Mouse (Mus musculus) adrenal gland, postnatal 10 days (tissue): Measurements from ENCODE around the gene Bod1. TPM values are rescaled to one million over a fixed set of nuclear protein-coding genes. Genes with fewer than 3 reads are reported as not detected.

Experiments
- DNase-seq: peaks from one replicate; pipeline ENCODE4 v3.0.0; 2021; ENCODE audit warnings: mixed read lengths
- long read RNA-seq, 2 experiments: library from polyadenylated mRNA; stranded (forward); transcript quantifications; one replicate each; pipeline ENCODE4 v2.0.0; 2021
- total RNA-seq, 2 experiments: library from RNA; stranded (reverse); gene quantifications; 2 replicates each; pipeline ENCODE4 v1.2.3; 2021

The Bod1 gene
- 10 to 100 TPM; 58.1 to 61.2 TPM for total RNA-seq
- long read RNA-seq, experiment 1, transcript Bod1-201 (4 exons, 1,394 nt), result major isoform, 134 of 150 reads
- long read RNA-seq, experiment 1, partial matches to known transcripts, result 15 of 150 reads
- long read RNA-seq, experiment 1, other reads (novel, unspliced or antisense), result 1 of 150 reads
- long read RNA-seq, experiment 2, transcript Bod1-201 (4 exons, 1,394 nt), result major isoform, 73 of 80 reads
- long read RNA-seq, experiment 2, partial matches to known transcripts, result 1 of 80 reads
- long read RNA-seq, experiment 2, other reads (novel, unspliced or antisense), result 5 of 80 reads

DNA sequence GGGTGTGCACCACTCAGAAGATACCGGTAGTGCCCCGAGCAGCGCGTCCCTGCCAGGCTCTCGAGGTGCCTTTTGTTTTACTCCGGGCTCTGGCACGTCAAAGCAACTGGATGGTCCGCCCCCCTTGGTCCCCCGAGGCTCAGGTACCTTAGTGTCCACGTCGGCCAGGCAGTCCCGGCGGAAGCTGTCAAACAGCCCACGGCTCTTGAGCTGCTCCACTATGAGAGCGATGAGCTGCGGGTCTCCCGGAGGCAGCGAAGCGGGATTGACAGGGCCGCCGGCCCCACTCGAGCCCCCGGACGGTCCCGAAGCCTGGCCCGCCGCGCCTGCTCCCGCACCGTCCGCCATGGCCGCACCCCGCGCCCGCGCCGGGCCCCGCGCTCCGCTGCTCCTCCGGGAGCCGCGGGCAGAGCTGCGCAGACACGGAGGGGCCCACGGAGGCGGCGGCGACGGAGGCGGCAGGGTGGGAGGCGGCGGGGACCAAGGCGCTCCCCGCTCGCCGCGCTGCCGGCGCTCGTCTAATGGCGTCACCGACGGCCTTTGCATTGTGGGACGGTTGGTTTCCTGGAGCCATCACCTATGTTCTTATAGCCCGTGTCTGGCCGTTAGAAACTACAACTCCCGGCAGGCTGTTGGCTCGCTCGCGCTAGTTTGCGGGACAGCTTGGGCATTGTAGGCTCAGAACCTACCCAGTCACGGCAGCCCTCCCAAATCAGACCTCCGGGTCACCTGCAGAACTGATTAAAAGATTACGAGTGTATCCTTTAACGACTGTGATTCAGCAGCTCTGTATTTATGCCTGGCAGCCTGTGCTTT lies at the start of gene Bod1:
Gene Bod1 (minus strand): TSS at position 532 of the 816 bp plus-strand sequence.
- DNase-seq, result peak; percentile 94

DNA sequence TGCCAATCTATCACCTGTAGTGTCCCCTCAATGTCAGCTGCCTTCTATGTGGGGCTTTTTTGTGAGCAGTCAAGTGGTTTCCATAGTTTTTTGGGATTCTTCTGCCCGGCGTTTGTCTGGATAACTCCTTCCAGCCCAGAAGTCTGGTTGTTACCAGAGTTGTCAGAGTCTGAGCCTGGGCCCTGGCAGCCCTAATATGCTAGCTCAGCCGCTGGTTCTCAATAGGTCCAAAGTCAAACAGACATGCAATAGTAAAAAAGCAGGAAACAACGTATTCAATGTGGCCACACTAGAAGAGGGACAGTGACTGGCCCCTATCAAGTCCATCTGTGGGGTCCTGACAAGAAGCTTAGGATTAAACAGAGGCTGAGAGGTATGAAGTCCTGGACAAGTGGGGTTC lies 47.4 kb upstream of the Bod1 start:
- no peak for DNase-seq

DNA sequence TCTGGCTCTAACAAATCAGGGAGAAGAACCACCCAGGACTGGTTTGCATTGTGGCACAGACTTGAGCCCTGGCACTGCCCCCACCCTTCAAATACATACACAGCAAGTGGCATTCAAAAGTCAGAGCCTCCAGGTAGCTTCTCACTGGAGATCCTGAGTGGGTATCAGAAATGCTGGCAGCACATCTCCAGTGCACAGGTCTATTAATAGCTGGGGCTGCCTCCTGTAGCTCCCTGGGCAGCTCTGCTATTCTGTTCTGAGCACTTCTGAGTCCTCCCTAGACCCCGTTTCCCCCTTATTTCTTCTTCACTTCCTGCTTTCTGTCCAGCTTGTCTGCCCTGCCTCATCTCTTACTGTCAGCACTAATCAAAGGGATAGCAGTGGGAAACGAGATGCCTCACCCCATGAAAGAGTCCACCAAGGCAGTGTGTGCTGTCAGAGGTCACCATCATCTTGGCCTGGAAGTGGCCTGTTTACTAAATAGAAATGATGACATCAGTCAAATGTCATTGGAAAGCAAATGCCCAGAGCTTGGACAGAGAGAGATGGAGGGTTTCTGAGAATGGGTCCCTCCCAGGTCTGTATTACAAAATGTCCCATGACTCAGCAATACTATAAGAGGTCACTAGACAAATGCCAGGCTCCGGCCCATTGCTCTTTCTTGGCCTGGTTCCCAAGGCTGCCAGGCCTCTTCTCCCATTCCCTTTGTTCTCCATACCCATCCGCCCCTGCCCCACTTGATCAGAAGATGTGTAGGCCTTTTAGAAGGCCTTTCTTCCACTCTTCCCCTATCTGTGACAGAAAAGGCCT lies 46.4 kb upstream of the Bod1 start:
- peak; percentile 70 for DNase-seq

DNA sequence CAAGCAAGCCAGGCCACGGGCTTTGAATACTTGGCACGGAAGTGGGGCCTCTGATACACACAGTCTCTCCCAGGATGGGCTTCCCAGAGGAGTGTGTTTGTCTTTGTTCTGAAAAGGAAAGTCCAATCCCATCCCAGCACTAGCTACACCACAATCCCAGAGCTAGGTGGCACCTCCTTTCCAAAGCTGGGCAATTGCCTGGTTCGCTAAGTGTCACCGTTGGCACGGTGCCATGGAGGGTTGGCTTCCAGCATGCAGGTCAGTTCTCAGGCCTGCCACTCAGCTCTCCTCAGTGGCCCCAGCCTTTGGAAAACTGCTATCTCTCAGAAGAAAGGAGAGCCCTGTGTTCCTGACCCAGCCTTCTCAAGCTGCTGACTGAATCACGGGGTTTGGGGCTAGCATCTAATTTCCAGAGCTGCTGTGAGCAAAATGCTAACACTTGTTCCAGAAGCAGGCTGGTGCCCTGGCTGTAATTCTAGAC lies 42.0 kb upstream of the Bod1 start:
- DNase-seq, result peak; percentile 86

DNA sequence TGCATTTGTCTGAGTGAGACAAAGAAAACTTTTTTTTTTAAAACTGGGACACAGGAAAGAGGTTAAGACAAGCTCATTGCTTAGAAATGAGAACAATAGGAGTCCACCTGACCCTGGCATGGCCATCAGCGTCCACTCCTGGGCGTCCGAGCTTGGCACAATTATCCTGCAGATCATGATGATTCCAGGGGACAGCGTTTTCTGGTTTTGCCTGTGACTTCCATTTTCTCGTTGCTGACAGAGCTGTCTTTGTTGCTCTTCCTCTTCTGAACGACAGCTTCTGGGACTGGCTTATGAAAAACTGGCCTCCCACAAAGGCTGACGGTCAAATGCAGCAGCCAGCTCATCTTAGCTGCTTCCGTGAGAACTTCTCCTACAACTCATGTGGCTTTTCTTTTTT lies 41.4 kb upstream of the Bod1 start:
- no peak for DNase-seq

DNA sequence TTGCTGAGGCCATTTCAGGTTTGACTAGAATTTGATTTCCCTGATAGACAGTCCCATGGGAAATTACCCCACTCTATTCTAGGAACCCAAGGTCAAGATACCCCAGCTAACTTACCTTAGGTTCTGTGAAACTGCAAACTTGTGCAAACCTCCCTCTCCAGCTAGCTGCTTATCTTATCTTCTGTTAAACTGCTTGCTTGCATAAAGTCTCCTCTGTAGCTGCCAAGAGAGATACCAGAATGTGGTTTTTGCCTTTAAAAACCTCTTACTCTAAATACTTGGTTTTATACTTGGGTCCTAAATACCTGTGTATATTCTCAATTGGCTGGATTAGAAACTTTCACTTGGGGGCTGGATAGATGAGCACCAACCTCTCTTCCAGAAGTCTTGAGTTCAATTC lies 36.1 kb upstream of the Bod1 start:
- no peak for DNase-seq

DNA sequence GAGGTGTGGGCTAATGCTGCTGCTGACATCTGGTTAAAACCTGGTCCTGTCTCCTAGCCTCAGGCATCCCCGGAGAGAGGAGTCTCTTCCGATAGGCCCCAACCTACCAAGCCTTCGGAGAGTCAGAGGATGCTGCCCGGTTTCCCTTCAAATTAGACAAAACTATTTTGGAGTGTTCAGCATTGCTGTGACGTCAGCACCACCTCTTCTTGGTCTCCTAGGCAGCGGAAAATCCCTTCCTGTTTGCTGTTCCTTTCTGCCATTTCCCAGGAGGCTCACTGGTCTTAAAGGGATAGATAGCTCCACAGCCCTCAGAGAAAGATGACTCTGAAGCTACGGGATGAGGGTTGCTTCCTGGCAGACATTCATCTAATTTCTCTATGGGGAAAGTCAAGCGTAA lies 31.5 kb upstream of the Bod1 start:
- DNase-seq, result no peak

DNA sequence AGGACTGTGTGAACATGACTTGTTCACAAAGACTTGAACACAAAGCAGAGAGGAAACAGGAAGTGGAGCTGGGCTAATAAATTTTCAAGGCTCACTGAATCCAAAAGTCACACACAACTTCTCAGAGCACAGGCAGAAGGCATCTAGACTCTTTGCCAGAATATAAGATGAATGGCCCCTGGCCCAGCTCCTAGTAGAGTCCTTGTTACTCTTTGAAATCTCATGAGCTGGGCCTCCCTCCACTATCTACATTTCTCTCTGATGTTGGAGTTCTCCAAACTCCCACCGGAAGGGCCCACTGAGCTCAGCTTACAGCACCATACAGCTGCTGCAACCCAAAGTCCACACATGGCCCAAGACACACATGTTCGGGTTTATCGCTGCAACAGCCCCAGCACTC lies 30.2 kb upstream of the Bod1 start:
- no peak for DNase-seq

DNA sequence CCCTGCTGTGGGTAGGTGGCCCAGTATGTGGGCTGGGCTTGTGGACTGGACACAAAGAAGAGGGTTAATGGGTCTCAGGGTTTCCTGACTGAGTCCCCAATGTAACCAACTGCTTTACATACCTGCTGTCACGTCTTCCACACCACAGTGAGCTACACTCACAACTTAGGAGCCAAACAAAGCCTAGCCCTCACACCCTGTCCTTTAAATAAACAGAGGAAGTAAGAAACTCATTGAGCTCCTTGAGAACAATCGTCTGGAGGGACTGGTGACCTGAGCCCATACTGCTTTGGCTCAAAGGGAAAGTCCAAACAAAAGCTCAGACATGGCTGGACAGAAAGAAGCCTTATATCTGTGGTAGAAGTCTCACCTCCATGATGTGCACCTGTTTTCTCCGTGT lies 27.8 kb upstream of the Bod1 start:
- no peak for DNase-seq

DNA sequence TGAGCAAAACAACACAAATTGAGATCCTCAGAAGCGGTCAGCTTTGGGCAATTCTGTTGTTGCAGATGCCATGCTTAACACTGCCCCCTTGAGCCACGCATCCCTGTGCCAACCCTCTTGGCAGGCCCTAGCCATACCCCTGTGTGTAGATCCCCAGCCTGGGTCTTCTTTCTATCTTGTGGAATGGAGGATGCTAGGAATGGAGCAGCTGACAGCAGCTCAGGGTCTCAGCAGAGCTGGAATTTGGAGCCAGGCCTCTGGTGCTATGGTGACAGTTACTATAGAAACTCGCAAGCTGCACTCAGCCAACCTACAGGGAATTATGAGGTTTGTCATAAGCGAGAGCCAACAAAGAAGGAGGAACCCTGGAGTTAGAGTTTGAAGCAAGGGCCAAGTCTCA lies 23.1 kb upstream of the Bod1 start:
- DNase-seq, result no peak

DNA sequence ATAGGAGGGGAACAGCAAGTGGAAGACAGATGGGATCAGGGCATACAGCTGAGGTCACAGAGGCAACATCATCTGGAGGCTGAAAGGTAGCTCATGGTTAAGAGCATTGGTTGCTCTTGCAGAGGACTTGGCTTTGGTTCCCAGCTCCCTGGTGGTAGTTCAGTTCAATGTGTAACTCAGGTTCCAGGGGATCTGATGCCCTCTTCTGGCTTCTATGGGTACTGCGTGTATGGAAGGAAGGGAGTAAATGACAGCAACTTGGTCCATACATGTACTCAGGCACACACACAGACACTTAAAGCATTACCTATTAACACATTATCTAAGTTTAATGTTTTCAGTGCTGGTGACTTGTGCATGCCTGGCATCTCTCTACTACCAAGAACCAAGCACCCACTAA lies 22.4 kb upstream of the Bod1 start:
- no peak for DNase-seq

DNA sequence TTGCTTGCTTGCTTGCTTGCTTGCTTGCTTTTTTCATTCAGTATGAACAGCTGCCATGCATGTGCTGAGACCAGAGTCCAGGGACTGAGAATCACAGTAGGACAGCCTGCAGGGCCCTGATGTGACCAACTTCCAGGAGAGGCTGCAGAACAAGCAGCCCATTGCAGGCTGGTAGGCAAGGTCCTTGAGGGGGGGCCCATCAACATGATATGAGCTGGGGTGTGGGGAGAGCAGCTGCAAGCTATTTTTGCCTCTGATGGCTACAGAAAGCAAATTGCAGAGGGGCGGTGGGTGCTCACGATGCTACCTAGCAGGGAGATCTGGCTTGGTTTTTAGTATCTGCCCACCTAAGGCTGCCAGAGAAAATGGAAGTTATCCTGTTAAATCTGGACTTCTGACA lies 21.6 kb upstream of the Bod1 start:
- DNase-seq, result no peak

DNA sequence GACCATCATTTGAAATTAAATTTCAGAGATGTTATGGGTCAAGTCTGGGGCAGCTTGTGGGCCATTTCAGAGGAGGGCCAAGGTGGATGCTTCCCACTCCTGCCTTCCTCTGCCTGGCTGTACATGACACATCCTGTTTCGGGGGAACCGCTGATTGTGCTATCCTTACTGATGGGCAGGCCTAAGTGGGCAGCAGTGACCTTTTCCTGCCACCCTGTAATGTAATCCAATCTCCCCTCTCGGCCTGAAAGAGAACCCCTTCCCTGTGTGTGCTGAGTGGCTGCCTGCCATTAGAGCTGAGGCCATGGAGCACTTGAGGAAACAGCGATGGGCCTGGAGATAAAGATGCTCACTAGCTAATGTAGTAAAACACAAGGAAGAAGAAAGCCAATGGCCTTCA lies 17.3 kb upstream of the Bod1 start:
- no peak for DNase-seq

DNA sequence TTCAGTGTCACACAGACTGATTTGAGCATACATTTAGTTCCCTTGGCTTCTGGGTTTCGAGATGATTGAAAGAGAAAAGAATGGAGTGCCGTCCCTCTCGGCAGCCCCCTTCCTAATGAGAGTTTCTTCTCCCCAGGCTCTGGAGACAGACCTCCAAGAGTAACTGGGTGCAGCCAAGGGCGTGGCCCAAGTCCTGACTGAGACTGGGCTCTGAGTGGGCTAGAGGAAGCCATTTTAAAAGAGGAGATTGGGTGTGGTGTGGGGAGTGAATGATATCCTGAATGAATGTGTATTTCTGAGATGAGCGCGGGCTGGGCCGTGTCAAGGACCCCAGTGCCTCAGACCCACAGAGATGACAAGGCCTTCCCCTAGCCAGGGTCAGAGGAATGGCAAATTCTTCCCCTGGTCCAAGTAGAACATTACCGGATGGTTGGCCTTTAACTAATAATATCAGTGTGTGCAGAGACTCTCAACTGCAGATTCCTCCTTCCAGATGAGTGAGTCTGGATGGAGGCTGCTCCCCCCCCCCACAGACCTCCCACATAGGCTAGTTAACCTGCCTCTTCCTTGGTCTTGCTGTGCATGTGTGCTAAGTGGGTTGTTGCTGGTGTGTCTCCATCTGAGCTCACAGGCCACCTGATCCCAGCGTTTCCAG lies 13.4 kb upstream of the Bod1 start:
- DNase-seq, result no peak

DNA sequence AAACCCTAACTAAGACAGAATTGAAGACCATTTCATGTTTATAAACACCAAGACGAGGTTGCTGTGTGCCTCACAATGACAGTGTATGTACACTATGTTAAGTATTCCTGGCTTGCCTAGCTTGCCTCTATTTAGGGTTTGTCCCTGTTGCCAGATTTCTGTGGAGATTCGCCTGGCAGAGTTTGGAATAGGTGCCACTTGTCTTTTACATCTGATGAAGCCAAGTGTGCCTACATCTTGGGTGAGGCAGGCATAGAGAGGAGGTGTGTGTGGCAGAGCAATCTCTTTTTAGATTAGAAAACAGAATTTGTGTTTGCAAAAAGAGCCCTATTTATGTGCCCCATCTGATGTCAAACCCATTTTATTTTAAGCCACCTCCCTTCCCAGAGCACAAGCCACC lies 12.4 kb upstream of the Bod1 start:
- no peak for DNase-seq

DNA sequence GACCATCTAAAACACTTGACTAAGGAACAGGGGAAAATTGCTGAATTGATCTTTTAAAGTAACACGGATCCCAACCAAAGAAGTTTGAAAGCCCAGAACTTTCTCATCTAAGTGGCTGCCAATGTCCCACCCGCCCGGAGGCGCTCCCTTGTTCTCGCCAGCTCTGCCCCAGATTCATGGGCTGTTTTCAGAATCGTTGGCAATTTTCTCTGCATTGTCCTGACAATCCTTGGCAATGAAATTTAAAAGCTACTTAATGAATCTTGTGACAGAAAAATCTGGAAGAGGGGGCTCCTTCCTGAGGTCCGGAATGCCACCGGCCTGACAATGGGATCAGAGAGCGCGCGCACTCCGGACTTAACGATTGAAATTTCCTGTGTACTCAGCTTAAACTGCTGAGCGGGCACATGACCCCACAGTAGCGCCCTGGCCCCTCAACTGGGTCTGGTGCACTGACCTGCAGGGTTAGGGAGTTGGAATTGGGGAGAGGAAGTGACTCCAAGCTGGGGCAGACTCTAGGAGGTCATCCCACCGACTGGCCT lies 8.2 kb upstream of the Bod1 start:
- DNase-seq, result no peak

DNA sequence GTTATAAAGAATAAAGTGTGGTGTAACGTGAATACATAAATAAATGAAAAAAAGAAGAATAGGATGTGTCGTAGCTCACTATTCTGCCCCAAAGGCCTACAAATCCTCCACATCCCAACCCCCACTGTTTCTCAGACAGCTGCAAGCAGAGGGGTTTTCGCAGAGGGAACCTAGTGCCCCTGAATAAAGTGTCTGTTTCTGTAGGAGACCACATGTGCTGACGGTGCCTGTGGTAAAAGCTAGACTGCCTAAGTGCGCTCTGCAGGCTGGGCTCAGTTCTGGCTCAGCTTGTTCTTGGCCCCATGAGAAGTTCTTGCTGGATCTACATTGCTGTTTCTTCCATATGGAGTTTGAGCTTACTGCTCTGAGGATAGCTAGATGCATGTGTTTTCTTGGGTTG lies 5.6 kb upstream of the Bod1 start:
- DNase-seq, result no peak

DNA sequence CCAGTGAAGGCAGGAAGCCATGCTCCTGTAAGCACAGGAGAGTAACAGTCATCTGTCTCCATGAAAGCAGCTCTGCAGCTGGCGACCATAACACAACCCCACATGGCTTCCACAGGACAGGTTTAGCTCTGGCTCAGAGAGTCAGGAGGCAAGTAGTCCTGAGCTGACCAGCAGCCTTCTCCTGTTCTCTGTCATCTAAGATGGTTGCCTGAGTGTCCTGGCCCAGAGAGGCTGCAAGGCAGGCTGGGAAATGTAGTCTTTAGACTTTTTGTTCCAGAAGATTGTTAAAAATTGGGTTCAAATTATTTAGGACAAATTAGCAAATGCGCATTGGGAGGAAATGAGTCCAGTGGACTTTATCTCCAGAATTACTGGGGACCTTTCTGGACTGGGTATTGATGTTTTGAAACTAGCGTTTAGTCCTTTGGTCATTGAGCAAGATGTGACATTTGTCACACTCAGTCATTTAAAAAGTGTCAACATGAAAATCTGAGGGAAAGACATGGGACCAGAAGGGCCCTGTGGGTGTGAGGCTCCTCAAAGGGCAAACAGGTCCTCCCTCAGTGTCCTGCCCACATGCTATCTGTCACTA lies 5.1 kb upstream of the Bod1 start:
- DNase-seq, result no peak

DNA sequence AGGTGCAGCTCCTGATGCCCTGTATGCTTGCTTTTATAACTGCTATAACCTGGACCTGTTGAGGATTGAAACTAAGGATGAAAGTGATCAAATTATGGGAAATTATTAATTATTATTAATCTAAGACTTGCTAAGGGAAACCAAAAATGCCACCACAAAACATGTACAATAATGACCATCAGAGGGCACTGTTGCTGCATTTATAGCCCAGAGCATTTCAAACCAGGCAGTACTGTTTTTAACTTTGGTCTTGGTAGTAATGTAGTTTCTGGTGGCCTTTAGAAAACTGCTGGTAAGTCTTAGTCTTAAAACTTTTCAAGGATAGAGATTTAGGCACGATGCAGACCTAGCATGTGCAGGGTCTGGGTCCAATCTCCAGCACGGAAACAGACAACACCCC lies 3.7 kb upstream of the Bod1 start:
- peak; percentile 67 for DNase-seq

DNA sequence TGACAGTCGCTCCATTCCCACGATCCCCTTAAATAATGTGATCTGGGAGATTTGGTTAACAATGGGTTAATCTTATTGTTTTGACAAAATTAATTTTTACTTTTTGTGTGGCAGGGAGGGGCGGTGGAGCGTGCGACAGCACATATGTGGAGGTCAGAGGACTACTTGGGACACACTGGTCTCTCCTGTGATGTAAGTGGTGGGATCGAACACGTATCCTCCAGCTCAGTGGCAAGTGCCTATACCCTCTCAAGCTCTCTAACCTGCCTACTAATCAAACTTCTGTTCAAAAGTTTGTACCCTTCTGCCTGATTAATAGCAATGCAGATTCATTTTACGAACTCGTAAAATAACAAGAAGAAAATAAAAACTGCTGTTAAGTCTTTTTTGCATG lies 482 bp upstream of the Bod1 start:
- DNase-seq, result no peak

DNA sequence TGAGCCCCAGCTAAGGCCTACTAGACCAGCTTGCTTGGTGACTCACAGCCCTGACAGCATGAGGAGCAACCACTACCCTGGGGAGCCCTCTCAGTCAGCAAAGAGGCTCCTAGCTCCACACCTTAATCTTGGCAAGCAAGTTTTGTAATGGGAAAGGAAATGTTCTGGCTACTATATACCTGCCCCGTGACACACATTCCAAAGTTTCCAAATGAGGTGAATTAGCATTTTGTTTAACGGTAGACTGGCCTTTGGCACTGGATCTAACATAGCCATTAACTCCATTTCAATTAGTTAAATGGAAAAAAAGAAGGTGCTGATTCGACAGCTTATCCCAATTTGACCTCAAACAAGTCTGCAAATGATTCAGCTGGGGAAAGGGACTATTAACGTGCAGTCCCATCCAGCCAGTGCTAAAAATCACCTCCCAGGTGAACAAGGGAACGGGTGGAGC lies 1.2 kb downstream of the Bod1 start:
- no peak for DNase-seq
